ENCODE assay signal across 25 mouse cellular contexts in the genomic region with DNA sequence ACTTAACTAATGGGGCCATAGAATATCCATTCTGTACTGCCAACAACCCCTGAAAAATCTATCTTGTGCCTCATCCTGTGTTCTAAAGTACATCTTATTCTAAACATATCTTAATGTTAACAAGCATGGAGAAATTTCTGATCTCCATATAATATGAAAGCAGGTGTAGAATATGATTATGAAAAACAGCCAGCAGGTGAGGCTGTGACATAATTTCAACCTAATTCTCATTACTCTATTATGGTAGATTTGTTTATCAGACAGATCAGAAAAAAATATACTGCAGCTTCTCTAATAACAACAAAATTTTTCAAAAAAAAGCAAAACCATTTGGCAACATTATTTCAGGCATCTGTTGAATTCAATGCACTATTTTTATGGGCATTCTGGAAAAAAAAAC.
DNase-seq lines count a peak whose midpoint lies in the region; ATAC-seq and TF ChIP-seq lines count a peak whose summit lies in the region.
"Had no signal": no experiment of that assay in that cellular context is flagged by ENCODE, and none has a peak within 500 bp of the region (broad histone marks: within the 10 kb centered on the region; RNA-seq: fewer than 3 reads in every experiment).

No protein-coding gene starts in this region.

- no peaks in the 10 kb centered on the region for H3K79me2 ChIP-seq in heart, adult 2 months (replicated peaks; ENCODE audit: control insufficient read depth, insufficient read depth, low read length)

- no peak for TF ChIP-seq POLR2A in heart, adult 2 months (IDR thresholded peaks at IDR 0.05; ENCODE audit: insufficient read depth, low read depth, low read length)

- TF ChIP-seq CTCF in heart, adult 2 months (IDR thresholded peaks at IDR 0.05): peak; percentile 55
- peak; percentile 61 for TF ChIP-seq CTCF in layer of hippocampus, adult 2 months (conservative IDR thresholded peaks at IDR 0.05)
- peak; percentile 5; the same call in 1 of the 2 replicates for TF ChIP-seq CTCF in lung, postnatal 0 days (IDR thresholded peaks at IDR 0.05)

- H3K9ac ChIP-seq in heart, adult 2 months (ENCODE audit: low read depth, low read length): no peak overlapping the region
- H3K9ac ChIP-seq in lung, postnatal 0 days (replicated peaks; ENCODE audit: low read depth): no peak overlapping the region
- H3K9ac ChIP-seq: embryonic facial prominence, embryonic 12.5 days; forebrain, embryonic 13.5 days; forebrain, embryonic 15.5 days had no signal

- no peaks in the 10 kb centered on the region for H3K36me3 ChIP-seq in heart, adult 2 months (ENCODE audit: control insufficient read depth, insufficient read depth, low read length)
- no peaks in the 10 kb centered on the region for H3K36me3 ChIP-seq in lung, postnatal 0 days (ENCODE audit: insufficient read depth, low read length)
- H3K36me3 ChIP-seq: embryonic facial prominence, embryonic 10.5 days; embryonic facial prominence, embryonic 12.5 days; forebrain, embryonic 15.5 days; G1E had no signal

- no peaks in the 10 kb centered on the region for H3K4me1 ChIP-seq in heart, adult 2 months (ENCODE audit: control insufficient read depth, insufficient read depth, low read length)
- no peaks in the 10 kb centered on the region for H3K4me1 ChIP-seq in lung, postnatal 0 days (ENCODE audit: insufficient read depth, low read depth, low read length)
- H3K4me1 ChIP-seq: embryonic facial prominence, embryonic 10.5 days; embryonic facial prominence, embryonic 12.5 days; forebrain, embryonic 13.5 days; forebrain, embryonic 15.5 days had no signal

- no peak for TF ChIP-seq EP300 in heart, adult 2 months (IDR thresholded peaks at IDR 0.05; ENCODE audit: insufficient read depth, low read depth, low read length)
- TF ChIP-seq EP300 in lung, postnatal 0 days (IDR thresholded peaks at IDR 0.05): no peak

- no peaks in the 10 kb centered on the region for H3K9me3 ChIP-seq in lung, postnatal 0 days (ENCODE audit: low read length)
- H3K9me3 ChIP-seq: embryonic facial prominence, embryonic 10.5 days; embryonic facial prominence, embryonic 12.5 days; forebrain, embryonic 13.5 days; forebrain, embryonic 15.5 days; G1E had no signal

- no peak for ATAC-seq in CD4-positive, CD25-positive, alpha-beta regulatory T cell, adult 4 months
- ATAC-seq in lung, postnatal 0 days: no peak
- ATAC-seq: activated CD4-positive, CD25-positive, alpha-beta regulatory T cell, adult 4 months; forebrain, embryonic 13.5 days; forebrain, embryonic 15.5 days; Patski had no signal

- no peak overlapping the region for H3K27ac ChIP-seq in heart, adult 2 months
- 0 out of 2 replicates have a peak overlapping the region, but pooled peaks have one; percentile 23 for H3K27ac ChIP-seq in layer of hippocampus, adult 2 months
- H3K27ac ChIP-seq in lung, postnatal 0 days (ENCODE audit: low read length): no peak overlapping the region
- H3K27ac ChIP-seq: embryonic facial prominence, embryonic 10.5 days; embryonic facial prominence, embryonic 12.5 days; forebrain, embryonic 13.5 days; forebrain, embryonic 15.5 days had no signal

- no peaks in the 10 kb centered on the region for H3K27me3 ChIP-seq in heart, adult 2 months (ENCODE audit: control insufficient read depth, insufficient read depth, low read length)
- no peaks in the 10 kb centered on the region for H3K27me3 ChIP-seq in lung, postnatal 0 days (replicated peaks; ENCODE audit: insufficient read depth, low read length)
- H3K27me3 ChIP-seq: CH12.LX; embryonic facial prominence, embryonic 12.5 days; forebrain, embryonic 13.5 days; forebrain, embryonic 15.5 days had no signal

- intact Hi-C loops in heart, adult 2 months (cut with DNase I): loop anchor here (5.0 kb wide), 1 partner anchor 309 kb away; no protein-coding TSS in a partner anchor

- no peak overlapping the region for H3K4me2 ChIP-seq in lung, postnatal 0 days (replicated peaks; ENCODE audit: low read depth, low read length)
- H3K4me2 ChIP-seq: embryonic facial prominence, embryonic 12.5 days; forebrain, embryonic 13.5 days; forebrain, embryonic 15.5 days had no signal

- DNase-seq in CD4-positive, CD25-positive, alpha-beta regulatory T cell, adult 2 months (ENCODE audit: low read depth, low spot score): peak; percentile 0
- no peak for DNase-seq in heart, adult 2 months
- DNase-seq in heart, adult 11 months: no peak
- DNase-seq in layer of hippocampus, adult 2 months (ENCODE audit: low spot score in 2 of 2): no peak
- no peak for DNase-seq in layer of hippocampus, adult 11-12 months (ENCODE audit: low spot score)
- no peak for DNase-seq in lung, postnatal 0 days (ENCODE audit: low spot score)
- no peak for DNase-seq in lung, postnatal 36 days
- DNase-seq: adrenal gland, adult 8-10 months; adrenal gland, postnatal 14 days; adrenal gland, postnatal 36 days; B cell, adult 2 months; cerebellum, adult 11-12 months; cerebellum, adult 2 months; cerebellum, adult 9-10 months; cerebellum, postnatal 10 days; cerebellum, postnatal 25 days had no signal

- H3K4me3 ChIP-seq in heart, adult 2 months: no peak overlapping the region
- H3K4me3 ChIP-seq in layer of hippocampus, adult 2 months: no peak overlapping the region
- H3K4me3 ChIP-seq in lung, postnatal 0 days (ENCODE audit: low read depth, low read length): no peak overlapping the region
- H3K4me3 ChIP-seq: embryonic facial prominence, embryonic 10.5 days; embryonic facial prominence, embryonic 12.5 days; forebrain, embryonic 13.5 days; forebrain, embryonic 15.5 days had no signal

Comparison
In these comparisons a context has a peak if more than half of its experiments do, and no peak if none do; other contexts are left out.
1. CTCF ChIP-seq: peak in every context shown above with its lines; median percentile 61 in layer of hippocampus, adult 2 months; 55 in heart, adult 2 months; 5 in lung, postnatal 0 days.